ENCODE assay signal across 11 mouse cellular contexts in the genomic region with DNA sequence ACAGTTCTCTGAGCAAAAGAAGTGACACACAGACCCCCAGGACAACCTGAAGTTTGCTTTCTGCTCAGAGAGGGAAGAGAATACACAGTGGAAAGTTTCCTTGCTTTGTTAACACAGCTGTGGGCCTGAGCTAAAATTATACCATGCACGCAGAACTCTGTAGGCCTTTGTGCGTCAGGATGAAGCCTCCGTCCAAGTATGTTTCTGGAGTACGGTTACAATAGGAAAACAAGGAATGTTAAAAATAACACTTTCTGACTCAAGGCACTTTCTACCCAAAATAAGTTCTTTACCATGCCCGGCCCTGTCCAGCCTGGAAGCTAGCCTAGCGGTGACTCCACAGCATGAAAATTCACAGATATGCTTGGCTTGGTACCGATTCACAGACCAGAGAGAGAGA.
DNase-seq lines count a peak whose midpoint lies in the region; ATAC-seq lines count a peak whose summit lies in the region.
"Had no signal": no experiment of that assay in that cellular context is flagged by ENCODE, and none has a peak within 500 bp of the region (broad histone marks: within the 10 kb centered on the region; RNA-seq: fewer than 3 reads in every experiment).

No protein-coding gene starts in this region.

- H3K9ac ChIP-seq in kidney, embryonic 15.5 days, result no peak overlapping the region
- no peak overlapping the region for H3K9ac ChIP-seq in embryonic facial prominence, embryonic 15.5 days
- no peak overlapping the region for H3K9ac ChIP-seq in limb, embryonic 12.5 days (replicated peaks)
- no peak overlapping the region for H3K9ac ChIP-seq in liver, embryonic 11.5 days (ENCODE audit: low read depth, low read length)

- no peak for DNase-seq in kidney, postnatal 14 days
- peak; percentile 82 for DNase-seq in brain, adult 2 months (ENCODE audit: low read depth, low spot score)
- DNase-seq in ovary, postnatal 14 days (ENCODE audit: low spot score), result no peak
- no peak for DNase-seq in liver, embryonic 11.5 days (ENCODE audit: low spot score)
- DNase-seq: adrenal gland, postnatal 25 days; embryo, embryonic 11 days; lung, postnatal 36 days; thymus, postnatal 4 days had no signal

- WGBS in kidney, embryonic 15.5 days, result 38% methylated on average over 7 of the region's 7 CpGs
- 21% methylated on average over 7 of the region's 7 CpGs for WGBS in embryonic facial prominence, embryonic 15.5 days
- WGBS in limb, embryonic 12.5 days, result 70% methylated on average over 7 of the region's 7 CpGs
- 79% methylated on average over 7 of the region's 7 CpGs for WGBS in liver, embryonic 11.5 days

- H3K27me3 ChIP-seq in kidney, embryonic 15.5 days, result no peaks in the 10 kb centered on the region
- H3K27me3 ChIP-seq in embryonic facial prominence, embryonic 15.5 days, result no peaks in the 10 kb centered on the region
- no peaks in the 10 kb centered on the region for H3K27me3 ChIP-seq in limb, embryonic 12.5 days
- no peaks in the 10 kb centered on the region for H3K27me3 ChIP-seq in liver, embryonic 11.5 days (replicated peaks; ENCODE audit: control insufficient read depth, insufficient read depth, low read length)

- H3K27ac ChIP-seq in kidney, embryonic 15.5 days, result peak overlapping the region; percentile 58; the same call in 1 of the 2 replicates
- peak overlapping the region; percentile 92 for H3K27ac ChIP-seq in embryonic facial prominence, embryonic 15.5 days (replicated peaks)
- H3K27ac ChIP-seq in limb, embryonic 12.5 days, result peak overlapping the region; percentile 70
- H3K27ac ChIP-seq in liver, embryonic 11.5 days (ENCODE audit: low read depth, low read length), result no peak overlapping the region

- no peaks in the 10 kb centered on the region for H3K36me3 ChIP-seq in kidney, embryonic 15.5 days
- H3K36me3 ChIP-seq in embryonic facial prominence, embryonic 15.5 days, result no peaks in the 10 kb centered on the region
- no peaks in the 10 kb centered on the region for H3K36me3 ChIP-seq in limb, embryonic 12.5 days
- H3K36me3 ChIP-seq in liver, embryonic 11.5 days (ENCODE audit: control insufficient read depth, insufficient read depth, low read length), result no peaks in the 10 kb centered on the region

- 0 out of 2 replicates have a peak, but pooled peaks have one; percentile 17 for ATAC-seq in kidney, embryonic 15.5 days (replicated peaks; ENCODE audit: low FRiP score)
- peak; percentile 59 for ATAC-seq in embryonic facial prominence, embryonic 15.5 days (ENCODE audit: insufficient number of reproducible peaks, low FRiP score, low TSS enrichment, low read depth)
- ATAC-seq in limb, embryonic 12.5 days (ENCODE audit: insufficient number of reproducible peaks, insufficient read depth, low FRiP score, low TSS enrichment, low read depth), result 0 out of 2 replicates have a peak, but pooled peaks have one; percentile 34
- ATAC-seq in liver, embryonic 11.5 days (replicated peaks; ENCODE audit: low FRiP score), result no peak

- no peak overlapping the region for H3K4me2 ChIP-seq in kidney, embryonic 15.5 days
- no peak overlapping the region for H3K4me2 ChIP-seq in embryonic facial prominence, embryonic 15.5 days (replicated peaks)
- H3K4me2 ChIP-seq in limb, embryonic 12.5 days, result no peak overlapping the region
- H3K4me2 ChIP-seq in liver, embryonic 11.5 days, result no peak overlapping the region

- peaks cover 25% of the 10 kb centered on the region for H3K4me1 ChIP-seq in kidney, embryonic 15.5 days
- H3K4me1 ChIP-seq in embryonic facial prominence, embryonic 15.5 days, result peaks cover 44% of the 10 kb centered on the region
- H3K4me1 ChIP-seq in limb, embryonic 12.5 days (replicated peaks), result peaks cover 20% of the 10 kb centered on the region
- H3K4me1 ChIP-seq in liver, embryonic 11.5 days (replicated peaks; ENCODE audit: control insufficient read depth, insufficient read depth, low read length), result no peaks in the 10 kb centered on the region

- H3K4me3 ChIP-seq in kidney, embryonic 15.5 days (replicated peaks), result no peak overlapping the region
- no peak overlapping the region for H3K4me3 ChIP-seq in embryonic facial prominence, embryonic 15.5 days (replicated peaks)
- no peak overlapping the region for H3K4me3 ChIP-seq in limb, embryonic 12.5 days (replicated peaks)
- no peak overlapping the region for H3K4me3 ChIP-seq in liver, embryonic 11.5 days (ENCODE audit: low read depth, low read length)

- H3K9me3 ChIP-seq in kidney, embryonic 15.5 days (replicated peaks), result no peaks in the 10 kb centered on the region
- no peaks in the 10 kb centered on the region for H3K9me3 ChIP-seq in embryonic facial prominence, embryonic 15.5 days (replicated peaks)
- no peaks in the 10 kb centered on the region for H3K9me3 ChIP-seq in limb, embryonic 12.5 days
- no peaks in the 10 kb centered on the region for H3K9me3 ChIP-seq in liver, embryonic 11.5 days (ENCODE audit: control insufficient read depth, low read length)
